Mouse (Mus musculus) lung, postnatal 0 days (tissue): ENCODE measurements at regions not wholly inside any gene's neighbourhood (a gene's known extent, or its start where the extent isn't known, plus 50 kb on each side); places are given as distances from the start of the nearest gene placed in this dataset.

Experiments
- CTCF ChIP-seq: IDR thresholded peaks from 2 replicates; pipeline ENCODE4 v1.5.1; 2016; ENCODE audit warnings: antibody characterized with exemption, mild to moderate bottlenecking
- EP300 ChIP-seq: IDR thresholded peaks from 2 replicates; pipeline ENCODE4 v1.6.1; 2016; ENCODE audit warnings: antibody characterized with exemption, mild to moderate bottlenecking, control low read depth

DNA sequence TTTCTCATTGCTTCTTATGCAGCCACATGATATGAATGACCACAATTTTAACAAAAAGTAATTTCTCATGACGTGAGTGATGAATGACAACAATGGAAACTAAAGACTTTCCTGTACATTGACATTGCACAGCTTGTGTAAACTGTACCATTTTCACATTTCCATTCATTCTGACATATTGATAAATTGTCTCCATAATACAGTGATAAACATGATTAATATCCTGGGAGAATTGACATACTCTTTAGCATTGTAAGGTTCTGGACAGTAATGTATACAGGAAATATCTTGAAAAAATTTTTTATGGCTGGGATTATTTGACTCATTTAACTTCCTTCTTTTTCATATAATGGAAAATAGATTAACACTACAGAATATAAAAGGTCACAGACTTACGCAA lies 380.1 kb downstream of the Slc22a22 start:
- no peak for TF ChIP-seq CTCF
- TF ChIP-seq EP300: no peak
